Mouse (Mus musculus) cerebellum, adult 9-10 months (tissue): ENCODE measurements around the gene Garnl3.

Source experiments
- DNase-seq: peaks from one replicate; pipeline ENCODE4 v3.0.0; 2022

Gene Garnl3

DNA sequence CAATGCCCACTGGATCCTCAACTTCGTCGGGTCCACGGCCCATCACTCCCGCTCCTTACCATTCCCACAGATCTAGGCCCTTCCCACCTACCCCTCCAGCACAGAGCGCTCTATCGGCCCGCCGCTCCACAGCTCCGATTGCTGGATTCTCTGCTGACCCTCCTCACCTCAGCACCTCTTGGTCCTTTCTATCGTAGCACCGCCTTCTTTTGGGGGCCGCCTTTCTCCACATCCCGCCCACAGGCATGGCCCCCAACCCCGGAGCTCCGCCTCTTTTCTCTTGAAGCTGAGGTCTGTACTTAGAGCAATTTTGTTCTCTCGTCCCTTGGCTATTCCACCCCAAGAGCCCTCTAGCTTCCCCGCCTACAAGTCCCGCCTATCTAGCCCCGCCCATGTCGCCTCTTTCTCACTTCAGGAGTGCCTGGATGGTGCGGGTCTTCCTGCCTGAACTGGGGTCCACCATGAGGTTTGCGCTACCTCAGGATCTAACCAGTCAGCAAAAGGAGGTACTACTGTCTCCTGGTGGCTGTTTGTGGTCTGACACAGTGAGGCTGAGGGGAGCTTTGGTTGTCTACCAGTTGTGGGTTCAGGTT lies at the start of gene Garnl3:
Gene Garnl3 (minus strand): TSS at position 155 of the 593 bp plus-strand sequence.
- peak; percentile 87 for DNase-seq

- DNase-seq = no peak
Observed at GRCm38 (mm10) chr2:33179930-33180630, 48.6 kb upstream of the Garnl3 start.

- DNase-seq = no peak
Observed at GRCm38 (mm10) chr2:33179171-33179929, 47.9 kb upstream of the Garnl3 start.

GRCm38 (mm10) chr2:33178243-33178932 lies 46.9 kb upstream of the Garnl3 start:
- peak; percentile 82 for DNase-seq

DNA sequence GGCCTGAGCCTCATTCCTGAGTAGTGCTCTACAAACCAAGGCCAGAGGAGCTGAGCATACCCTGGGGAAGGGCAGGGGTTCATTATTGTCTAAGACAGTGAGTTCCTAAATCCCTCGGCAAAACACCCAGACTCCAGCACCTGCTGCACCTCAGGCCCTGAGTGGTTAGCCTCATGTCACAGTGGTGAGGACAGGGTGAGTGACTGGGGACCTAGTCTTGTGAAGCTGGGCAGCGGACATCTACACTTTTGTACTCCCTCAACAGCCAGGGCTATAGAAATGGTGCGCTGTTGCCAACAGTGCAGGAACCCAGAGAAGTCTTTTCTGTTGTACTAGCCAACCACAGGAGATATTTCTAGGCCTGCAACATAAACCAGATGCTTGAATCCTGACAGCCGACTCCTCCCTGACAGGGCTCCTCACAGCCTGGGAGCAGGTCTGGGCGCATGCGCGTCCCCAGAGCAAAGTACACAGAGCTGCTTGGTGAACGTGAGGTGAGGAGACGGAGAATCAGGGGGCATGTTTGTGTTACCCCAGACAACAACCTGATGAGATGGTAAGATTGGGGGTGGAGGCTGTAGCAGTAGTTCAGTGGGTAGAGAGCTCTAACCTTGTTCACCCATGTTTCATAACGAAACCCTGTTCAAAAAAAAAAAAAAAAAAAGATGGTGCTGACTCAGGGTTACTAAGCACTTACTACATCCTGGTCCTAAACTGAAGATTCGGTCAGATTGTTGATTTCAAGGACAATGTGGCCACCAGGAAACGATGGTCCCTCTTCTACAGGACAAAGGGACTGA lies 46.2 kb upstream of the Garnl3 start:
- no peak for DNase-seq

- DNase-seq = no peak
Observed at GRCm38 (mm10) chr2:33176921-33177320, 45.5 kb upstream of the Garnl3 start.

DNA sequence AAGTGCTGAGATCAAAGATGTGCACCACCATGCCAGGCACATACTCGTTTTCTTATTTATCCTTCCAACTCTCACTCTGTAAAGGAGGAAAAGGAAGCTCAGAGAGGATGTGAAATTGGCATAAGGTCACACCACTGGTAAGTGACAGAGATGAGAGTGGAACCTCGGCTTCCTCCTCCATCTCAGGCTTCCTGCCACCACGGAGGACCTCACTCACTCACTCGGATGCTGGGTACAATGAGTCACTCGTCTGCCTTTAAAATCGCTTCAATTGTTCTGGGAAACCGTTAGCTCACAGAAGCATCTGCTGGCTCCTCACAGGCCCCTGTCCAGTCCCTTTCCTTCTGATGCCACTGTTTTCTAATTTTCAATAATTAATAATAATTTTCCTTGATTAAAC lies 45.1 kb upstream of the Garnl3 start:
- no peak for DNase-seq

DNA sequence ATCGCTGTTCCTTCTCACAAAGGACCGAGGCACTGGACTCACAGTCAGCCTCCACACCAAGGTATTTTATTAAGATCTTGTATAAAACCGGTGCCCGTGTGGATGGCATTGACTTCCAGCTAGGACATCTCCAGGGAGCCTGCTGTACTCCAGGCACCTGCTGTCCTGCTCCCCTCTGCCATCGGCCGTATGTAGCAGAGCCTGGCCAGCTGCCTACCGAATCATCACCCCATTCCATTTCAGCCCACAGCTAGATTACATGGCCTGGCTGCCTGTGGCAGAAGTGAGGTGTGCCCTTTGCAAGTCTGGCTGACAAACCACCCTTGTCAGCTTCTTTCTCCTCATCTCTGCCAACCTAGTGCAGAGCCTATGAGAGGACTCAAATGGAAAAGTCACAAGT lies 42.2 kb upstream of the Garnl3 start:
- DNase-seq = no peak

GRCm38 (mm10) chr2:33173126-33173525 lies 41.7 kb upstream of the Garnl3 start:
- no peak for DNase-seq

DNA sequence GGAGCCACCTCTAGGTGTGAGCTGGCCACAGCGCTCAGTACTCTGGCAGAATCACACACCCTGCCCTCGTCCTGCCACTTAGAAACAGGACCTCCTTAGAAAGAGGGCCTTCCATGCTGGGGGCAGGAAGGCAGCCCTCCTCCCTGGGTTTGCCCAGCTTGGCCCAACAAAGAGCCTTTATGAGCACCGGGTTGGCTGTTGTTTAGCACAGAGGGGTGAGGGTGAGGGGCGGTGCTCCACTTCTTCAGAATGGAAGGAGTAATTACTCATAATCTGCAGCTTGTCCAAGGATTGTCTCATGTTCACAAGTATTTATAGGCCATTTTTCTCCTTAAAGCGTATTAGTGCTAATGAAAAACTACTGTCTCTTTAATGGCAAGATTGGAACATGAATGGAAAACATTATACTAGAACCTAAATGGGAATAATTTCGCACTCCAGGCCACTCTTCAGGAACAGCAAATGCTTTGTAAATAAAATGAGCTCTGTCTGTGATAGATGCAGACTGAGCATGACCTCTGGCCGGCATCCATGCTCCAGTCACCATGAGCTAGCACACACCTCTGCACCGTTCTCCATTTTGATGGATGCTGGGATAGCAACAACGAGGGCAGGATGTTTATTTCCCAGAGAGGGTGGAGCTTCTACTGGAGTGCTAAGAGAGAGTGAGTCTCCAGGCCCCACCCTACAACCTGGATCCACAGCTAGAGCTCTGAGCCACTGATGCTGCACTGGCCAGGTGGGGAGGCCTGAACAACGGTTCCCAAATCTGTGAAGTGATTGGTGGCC lies 39.5 kb upstream of the Garnl3 start:
- no peak for DNase-seq

- no peak for DNase-seq
Observed at GRCm38 (mm10) chr2:33169445-33169844, 38.0 kb upstream of the Garnl3 start.

DNA sequence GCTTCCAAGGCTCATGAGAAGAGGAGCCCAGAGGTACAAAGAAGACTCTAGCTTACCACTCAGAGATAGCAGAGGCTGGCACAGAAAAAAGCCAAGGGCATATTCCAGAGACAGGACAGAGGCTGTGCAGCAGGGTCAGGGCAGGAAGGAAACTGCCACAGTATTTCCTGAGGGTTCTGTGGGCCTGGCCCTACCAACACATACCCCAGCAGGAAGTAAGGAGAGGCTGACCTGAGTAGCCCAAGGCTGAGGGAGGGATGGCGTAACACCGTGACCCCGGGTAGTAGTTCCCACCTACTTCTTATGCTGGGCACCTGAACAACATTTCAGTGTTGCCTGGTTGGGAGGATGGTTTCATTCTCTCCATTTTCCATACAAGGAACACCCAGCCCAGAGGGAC lies 35.6 kb upstream of the Garnl3 start:
- no peak for DNase-seq

DNA sequence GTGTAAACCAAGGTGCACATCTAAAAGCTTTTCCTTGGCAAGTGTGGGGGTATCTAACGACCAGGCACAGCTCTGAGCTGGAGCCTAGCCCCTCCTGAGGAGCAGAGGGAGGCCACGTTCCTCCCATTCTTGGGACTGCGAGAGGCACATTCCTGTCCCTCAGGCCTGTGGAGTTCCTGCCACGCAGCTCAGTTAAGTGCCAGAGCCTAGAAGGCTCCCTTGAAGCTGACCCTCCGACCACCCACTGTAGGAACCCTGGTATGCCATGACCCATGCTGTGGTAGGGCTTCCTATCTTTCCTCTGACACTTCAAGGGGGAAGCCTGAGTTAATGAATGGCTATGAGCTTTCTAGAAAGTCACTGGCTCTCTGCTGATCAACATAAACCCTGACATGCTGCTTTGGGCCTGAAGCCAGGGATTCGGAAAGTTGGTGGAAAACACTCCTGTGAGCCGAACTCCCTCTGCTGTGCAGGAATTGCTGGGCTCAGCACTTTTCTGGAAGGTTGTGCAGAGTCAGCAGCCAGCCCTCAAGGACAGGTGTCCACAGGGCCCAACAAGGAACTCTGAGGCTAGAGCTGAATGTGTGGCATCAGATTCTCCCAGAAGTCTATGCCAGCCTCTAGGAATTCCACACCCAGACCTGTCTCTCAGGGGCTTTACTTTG lies 34.4 kb upstream of the Garnl3 start:
- no peak for DNase-seq

DNA sequence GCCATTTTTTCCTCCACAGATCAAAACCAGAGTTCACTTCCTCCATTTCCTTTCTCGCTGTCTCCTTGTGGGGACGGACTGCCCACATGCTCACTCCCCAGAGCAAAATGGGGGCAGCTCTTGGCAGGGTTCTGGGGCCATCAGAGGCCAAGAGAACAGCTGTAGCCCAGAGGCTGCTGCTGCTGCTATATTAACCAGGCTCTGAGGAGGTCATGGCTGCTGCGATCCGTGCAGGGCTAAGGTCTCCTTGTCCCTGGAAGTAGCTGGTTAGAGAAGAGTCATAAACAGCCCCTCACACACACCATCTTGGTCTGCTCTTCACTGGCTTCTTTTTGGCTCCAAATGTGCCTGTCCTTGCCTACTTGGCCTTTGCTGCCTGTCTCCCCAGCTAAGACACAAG lies 33.8 kb upstream of the Garnl3 start:
- no peak for DNase-seq

GRCm38 (mm10) chr2:33164646-33165045 lies 33.2 kb upstream of the Garnl3 start:
- DNase-seq = peak; percentile 74

DNA sequence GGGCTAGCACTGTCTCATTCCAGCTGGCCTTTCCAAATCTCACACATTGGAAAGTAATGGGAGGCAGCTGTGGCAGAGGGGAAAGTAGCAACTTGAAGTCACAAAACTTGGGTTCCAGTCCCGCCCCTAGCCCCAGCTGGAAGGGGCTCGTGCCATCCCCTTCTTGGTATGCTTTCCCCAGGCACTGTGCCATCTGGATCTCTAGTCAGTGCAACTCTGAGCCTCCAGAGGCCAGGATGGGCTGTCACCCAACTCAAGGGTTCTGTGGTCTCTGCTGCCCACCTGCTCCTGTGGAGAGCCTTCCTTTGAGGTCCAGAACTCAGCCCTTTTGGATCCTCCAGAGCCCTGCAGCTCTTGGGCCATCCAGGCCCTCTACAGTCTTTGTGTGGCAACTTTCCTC lies 30.7 kb upstream of the Garnl3 start:
- no peak for DNase-seq

DNA sequence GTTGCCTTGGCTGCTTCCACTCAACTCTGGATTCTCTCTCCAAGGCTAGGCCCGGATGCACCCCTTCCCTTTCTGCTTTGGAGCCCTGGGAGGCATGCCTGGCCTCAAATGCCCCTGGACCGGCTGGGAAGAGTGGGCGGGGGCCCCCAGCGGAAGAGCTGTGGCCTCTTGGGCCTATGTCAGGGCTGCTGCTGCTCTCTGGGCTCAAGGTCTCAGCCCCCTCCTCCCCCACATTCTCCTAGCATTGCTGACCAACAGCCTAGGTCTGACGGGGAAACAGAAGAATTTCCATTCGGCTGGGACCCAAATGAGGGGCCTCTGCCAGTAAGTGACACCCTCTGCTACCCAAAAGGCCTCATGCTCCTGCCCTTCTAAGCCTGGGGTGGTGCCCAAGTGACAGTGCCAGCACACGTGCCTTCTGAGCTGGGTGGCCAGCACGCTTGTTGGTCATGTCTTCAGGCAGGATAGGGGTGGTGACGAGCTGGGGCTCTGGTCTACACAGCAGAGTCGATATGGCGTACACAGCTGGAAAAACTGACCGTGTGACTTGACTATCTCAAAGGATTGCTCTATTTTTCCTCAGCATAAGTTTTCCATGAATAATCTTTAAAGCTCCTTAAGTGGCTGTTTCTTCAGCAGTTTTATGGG lies 29.0 kb upstream of the Garnl3 start:
- no peak for DNase-seq

GRCm38 (mm10) chr2:33159593-33159992 lies 28.1 kb upstream of the Garnl3 start:
- no peak for DNase-seq

GRCm38 (mm10) chr2:33158895-33159294 lies 27.4 kb upstream of the Garnl3 start:
- DNase-seq = no peak

GRCm38 (mm10) chr2:33156283-33156781 lies 24.9 kb upstream of the Garnl3 start:
- no peak for DNase-seq
